Mouse (Mus musculus): Measurements from ENCODE around the gene Gm20388. TPM values are rescaled to one million over a fixed set of nuclear protein-coding genes. Genes with fewer than 3 reads are reported as not detected.

Gm20388 gene
- polyA plus RNA-seq, 1 experiment from 2014 or later: not detected

GRCm38 (mm10) chr8:124391191-124391590 lies 4480.6 kb downstream of the Gm20388 start:
- H3K36me3 ChIP-seq (replicated peaks; ENCODE audit: control insufficient read depth, insufficient read depth): no peaks in the 10 kb centered on the region
- no peaks in the 10 kb centered on the region for H3K27me3 ChIP-seq (ENCODE audit: control insufficient read depth, insufficient read depth, low read length)
- ATAC-seq (ENCODE audit: low FRiP score) (no peak), DNase-seq (ENCODE audit: low spot score) (no peak)
- H3K4me2 ChIP-seq (replicated peaks): no peak overlapping the region
- H3K27ac ChIP-seq: no peak overlapping the region
- H3K9me3 ChIP-seq (ENCODE audit: control insufficient read depth, low read length): no peaks in the 10 kb centered on the region
- no peak overlapping the region for H3K9ac ChIP-seq
- 0 out of 2 replicates have a peak, but pooled peaks cover 3% of the 10 kb centered on the region for H3K4me1 ChIP-seq (replicated peaks; ENCODE audit: control insufficient read depth, insufficient read depth, low read length)
- WGBS: 86% methylated on average over 7 of the region's 7 CpGs
- H3K4me3 ChIP-seq (replicated peaks; ENCODE audit: low read length): no peak overlapping the region

- no peaks in the 10 kb centered on the region for H3K27me3 ChIP-seq (ENCODE audit: control insufficient read depth, insufficient read depth, low read length)
- H3K4me1 ChIP-seq (replicated peaks; ENCODE audit: control insufficient read depth, insufficient read depth, low read length): no peaks in the 10 kb centered on the region
- no peak overlapping the region for H3K4me2 ChIP-seq (replicated peaks)
- no peak for ATAC-seq (ENCODE audit: low FRiP score)
- no peaks in the 10 kb centered on the region for H3K9me3 ChIP-seq (ENCODE audit: control insufficient read depth, low read length)
- H3K36me3 ChIP-seq (replicated peaks; ENCODE audit: control insufficient read depth, insufficient read depth): no peaks in the 10 kb centered on the region
- H3K27ac ChIP-seq: no peak overlapping the region
- WGBS: 44% methylated on average over 10 of the region's 10 CpGs
- DNase-seq (ENCODE audit: low spot score): no peak
- H3K4me3 ChIP-seq (replicated peaks; ENCODE audit: low read length): no peak overlapping the region
- no peak overlapping the region for H3K9ac ChIP-seq
These were observed 4481.8 kb downstream of the Gm20388 start for GRCm38 (mm10) chr8:124392271-124393012.

- no peak overlapping the region for H3K27ac ChIP-seq
- no peak overlapping the region for H3K4me2 ChIP-seq (replicated peaks)
- DNase-seq (ENCODE audit: low spot score) (no peak), ATAC-seq (ENCODE audit: low FRiP score) (no peak)
- no peaks in the 10 kb centered on the region for H3K9me3 ChIP-seq (ENCODE audit: control insufficient read depth, low read length)
- no peaks in the 10 kb centered on the region for H3K36me3 ChIP-seq (replicated peaks; ENCODE audit: control insufficient read depth, insufficient read depth)
- 88% methylated on average over 5 of the region's 5 CpGs for WGBS
- no peak overlapping the region for H3K4me3 ChIP-seq (replicated peaks; ENCODE audit: low read length)
- no peaks in the 10 kb centered on the region for H3K27me3 ChIP-seq (ENCODE audit: control insufficient read depth, insufficient read depth, low read length)
- H3K4me1 ChIP-seq (replicated peaks; ENCODE audit: control insufficient read depth, insufficient read depth, low read length): no peaks in the 10 kb centered on the region
- H3K9ac ChIP-seq: no peak overlapping the region
These were observed 4482.4 kb downstream of the Gm20388 start for GRCm38 (mm10) chr8:124393013-124393412.

GRCm38 (mm10) chr8:124393927-124394326 lies 4483.3 kb downstream of the Gm20388 start:
- no peaks in the 10 kb centered on the region for H3K4me1 ChIP-seq (replicated peaks; ENCODE audit: control insufficient read depth, insufficient read depth, low read length)
- DNase-seq (ENCODE audit: low spot score): no peak
- H3K4me2 ChIP-seq (replicated peaks): no peak overlapping the region
- H3K27ac ChIP-seq: no peak overlapping the region
- H3K9me3 ChIP-seq (ENCODE audit: control insufficient read depth, low read length): no peaks in the 10 kb centered on the region
- H3K4me3 ChIP-seq (replicated peaks; ENCODE audit: low read length): no peak overlapping the region
- H3K36me3 ChIP-seq (replicated peaks; ENCODE audit: control insufficient read depth, insufficient read depth): no peaks in the 10 kb centered on the region
- 82% methylated on average over 4 of the region's 4 CpGs for WGBS
- H3K9ac ChIP-seq: no peak overlapping the region
- ATAC-seq (ENCODE audit: low FRiP score): no peak
- no peaks in the 10 kb centered on the region for H3K27me3 ChIP-seq (ENCODE audit: control insufficient read depth, insufficient read depth, low read length)

- no peak overlapping the region for H3K27ac ChIP-seq
- ATAC-seq (ENCODE audit: low FRiP score): no peak
- no peak overlapping the region for H3K4me3 ChIP-seq (replicated peaks; ENCODE audit: low read length)
- no peaks in the 10 kb centered on the region for H3K36me3 ChIP-seq (replicated peaks; ENCODE audit: control insufficient read depth, insufficient read depth)
- 88% methylated on average over 7 of the region's 7 CpGs for WGBS
- H3K9me3 ChIP-seq (ENCODE audit: control insufficient read depth, low read length): no peaks in the 10 kb centered on the region
- DNase-seq (ENCODE audit: low spot score): no peak
- H3K27me3 ChIP-seq (ENCODE audit: control insufficient read depth, insufficient read depth, low read length): no peaks in the 10 kb centered on the region
- H3K9ac ChIP-seq: no peak overlapping the region
- H3K4me2 ChIP-seq (replicated peaks): no peak overlapping the region
- no peaks in the 10 kb centered on the region for H3K4me1 ChIP-seq (replicated peaks; ENCODE audit: control insufficient read depth, insufficient read depth, low read length)
These were observed 4484.3 kb downstream of the Gm20388 start for GRCm38 (mm10) chr8:124394951-124395350.

MicroRNAs encoded within 50 kb of the gene (microRNA counts, 519-probe panel; counts per million panel counts)
- microRNA mmu-miR-1967: not detected

Small RNAs within 50 kb of the gene (microRNA-seq; reads per million reads assigned to microRNA genes)
- gene Gm22715: not detected
- not detected for gene Gm24366
- gene Gm27530: not detected
- gene Mir1967: not detected
- gene Mir6396: not detected
- gene Mir7079: not detected
- gene Mir7080: not detected
- gene Mir7237: not detected
- 0.65 reads per million for gene Mir7687

Other genes starting within 250 kb of the Gm20388 start
- gene Wfdc1, start 244.5 kb upstream of the Gm20388 start, polyA plus RNA-seq (2014; fragmentation: Nextera tagmentation; extraction: Ambion mirVana): 5.5 and 6.1 TPM in 2 replicates
- gene Atp2c2, start 210.8 kb upstream of the Gm20388 start, polyA plus RNA-seq (2014; fragmentation: Nextera tagmentation; extraction: Ambion mirVana): 0.13 and 0.22 TPM in 2 replicates
- gene Tldc1, start 132.4 kb upstream of the Gm20388 start, polyA plus RNA-seq (2014; fragmentation: Nextera tagmentation; extraction: Ambion mirVana): 6.5 and 7.4 TPM in 2 replicates
- 238 and 309 TPM in 2 replicates for gene Cotl1, start 70.3 kb upstream of the Gm20388 start, polyA plus RNA-seq (2014; fragmentation: Nextera tagmentation; extraction: Ambion mirVana)
- gene Klhl36, start 48.6 kb upstream of the Gm20388 start, polyA plus RNA-seq (2014; fragmentation: Nextera tagmentation; extraction: Ambion mirVana): 15.1 and 19.1 TPM in 2 replicates
- gene Usp10, start 481 bp upstream of the Gm20388 start, polyA plus RNA-seq (2014; fragmentation: Nextera tagmentation; extraction: Ambion mirVana): 103 and 117 TPM in 2 replicates
- 1.4 and 2.0 TPM in 2 replicates for gene Crispld2, start 81.6 kb downstream of the Gm20388 start, polyA plus RNA-seq (2014; fragmentation: Nextera tagmentation; extraction: Ambion mirVana)
- gene Zdhhc7, start 190.6 kb downstream of the Gm20388 start, polyA plus RNA-seq (2014; fragmentation: Nextera tagmentation; extraction: Ambion mirVana): 25.5 and 26.4 TPM in 2 replicates
- 40.1 and 42.3 TPM in 2 replicates for gene 6430548M08Rik, start 203.3 kb downstream of the Gm20388 start, polyA plus RNA-seq (2014; fragmentation: Nextera tagmentation; extraction: Ambion mirVana)